Mouse (Mus musculus): ENCODE results near the gene Btbd9.
A peak's percentile ranks its signal among the peaks of the same experiment; 100 is the strongest.

- TF ChIP-seq POLR2A (IDR thresholded peaks at IDR 0.05; ENCODE audit: low read depth, low read length) (peak; percentile 60), CTCF (conservative IDR thresholded peaks at IDR 0.05; ENCODE audit: insufficient read depth, insufficient read length, low read depth, low read length) (no peak)
These were observed at the start of gene Btbd9 for GRCm38 (mm10) chr17:30575941-30576773.
